Mouse (Mus musculus) kidney, adult 2 months (tissue): ENCODE data around the gene Ccdc169.

Experiments
- CTCF ChIP-seq: fragments of 200-500 bp; conservative IDR thresholded peaks from 2 replicates; pipeline ENCODE4 v1.5.1; 2011; ENCODE audit warnings: low read depth, mild to moderate bottlenecking, control low read depth, low read length, moderate library complexity, mixed read lengths; ENCODE audit not compliant: insufficient read depth, insufficient read length
- POLR2A ChIP-seq: fragments of 200-500 bp; IDR thresholded peaks from one replicate; pipeline ENCODE4 v1.6.1; 2011; ENCODE audit warnings: low read depth, low read length, control low read depth

- TF ChIP-seq CTCF (no peak), POLR2A (no peak)
Observed at GRCm38 (mm10) chr3:55119275-55119898, 17.8 kb upstream of the Ccdc169 start.
